Mouse (Mus musculus) right cerebral cortex, adult 18-20 months (tissue): ENCODE results near the gene Ttll10.

Experiments
- DNase-seq: peaks from one replicate; pipeline ENCODE4 v3.0.0; 2022; ENCODE audit warnings: mixed read lengths

Gene Ttll10

GRCm38 (mm10) chr4:156023520-156023919, 35.7 kb downstream of the Ttll10 start:
- DNase-seq, result no peak

- DNase-seq, result no peak
Measured at GRCm38 (mm10) chr4:156021942-156022419, 37.2 kb downstream of the Ttll10 start.

- no peak for DNase-seq
Measured at GRCm38 (mm10) chr4:156021381-156021780, 37.8 kb downstream of the Ttll10 start.

GRCm38 (mm10) chr4:156019771-156020170, 39.4 kb downstream of the Ttll10 start:
- no peak for DNase-seq

GRCm38 (mm10) chr4:156014436-156014835, 44.8 kb downstream of the Ttll10 start:
- no peak for DNase-seq

- peak; percentile 60 for DNase-seq
Measured at GRCm38 (mm10) chr4:156013637-156014036, 45.6 kb downstream of the Ttll10 start, which contains the start of gene Tnfrsf4. Tnfrsf4 (plus strand) TSS chr4:156013843.

- no peak for DNase-seq
Measured at GRCm38 (mm10) chr4:156008369-156008768, 50.8 kb downstream of the Ttll10 start.

- DNase-seq, result no peak
Measured at GRCm38 (mm10) chr4:156004109-156004508, 55.1 kb downstream of the Ttll10 start.

GRCm38 (mm10) chr4:155993606-155994005, 65.6 kb downstream of the Ttll10 start:
- DNase-seq, result no peak

GRCm38 (mm10) chr4:155992906-155993547, 66.2 kb downstream of the Ttll10 start:
- peak; percentile 95 for DNase-seq

GRCm38 (mm10) chr4:155992241-155992905, 66.8 kb downstream of the Ttll10 start, which contains the start of the genes B3galt6 and Sdf4:
B3galt6 (minus strand) TSS chr4:155992649.
Sdf4 (plus strand) TSS chr4:155992872.
- DNase-seq, result peak; percentile 90

GRCm38 (mm10) chr4:155991908-155992230, 67.3 kb downstream of the Ttll10 start:
- DNase-seq, result no peak

- no peak for DNase-seq
Measured at GRCm38 (mm10) chr4:155991211-155991907, 67.9 kb downstream of the Ttll10 start.
